Mouse (Mus musculus) ES-E14 (cell line): ENCODE data around the gene St8sia1.

Experiments
- HCFC1 ChIP-seq: IDR thresholded peaks from 2 replicates; pipeline ENCODE4 v1.6.1; 2012; ENCODE audit warnings: low read length, inconsistent platforms, borderline replicate concordance; ENCODE audit not compliant: insufficient read depth
- ZC3H11A ChIP-seq: IDR thresholded peaks from 2 replicates; pipeline ENCODE4 v1.6.1; 2012; ENCODE audit warnings: low read depth, mild to moderate bottlenecking, inconsistent platforms, low read length, borderline replicate concordance

- TF ChIP-seq ZC3H11A (no peak), HCFC1 (no peak)
Observed at GRCm38 (mm10) chr6:142925921-142926320, 38.3 kb downstream of the St8sia1 start.
